Mouse (Mus musculus): ENCODE measurements at regions not wholly inside any gene's neighbourhood (a gene's known extent, or its start where the extent isn't known, plus 50 kb on each side); places are given as distances from the start of the nearest gene placed in this dataset.
A peak's percentile ranks its signal among the peaks of the same experiment; 100 is the strongest.

GRCm38 (mm10) chr2:75463091-75463490 is 196.0 kb upstream of the Hnrnpa3 start:
- Histone ChIP-seq H3K27ac (ENCODE audit: insufficient read depth, low read depth) (no peak overlapping the region), H3K27me3 (replicated peaks) (no peaks in the 10 kb centered on the region), H3K4me2 (ENCODE audit: insufficient read depth, low read depth, poor library complexity, severe bottlenecking) (peak overlapping the region; percentile 79), H3K36me3 (replicated peaks in 1 of 2; ENCODE audit: control insufficient read depth in 1 of 2, insufficient read depth in 1 of 2, low read length in 1 of 2) (no peaks in the 10 kb centered on the region), H3K79me2 (replicated peaks; ENCODE audit: control insufficient read depth, extremely low read depth, insufficient read depth, poor library complexity, severe bottlenecking) (no peaks in the 10 kb centered on the region), H3K4me3 (replicated peaks in 1 of 3; ENCODE audit: low read depth in 2 of 3, low read length in 2 of 3, poor library complexity in 1 of 3) (peak overlapping the region in 2 of 3 experiments; percentile 11 to 15), H3K9ac (ENCODE audit: insufficient read depth, low read depth) (no peak overlapping the region), H3K4me1 (ENCODE audit: control insufficient read depth in 1 of 2, insufficient read depth in 2 of 2) (peaks cover 4 to 32% of the 10 kb centered on the region in 2 experiments), H3K9me3 (replicated peaks; ENCODE audit: low read length) (no peaks in the 10 kb centered on the region)
- dilution Hi-C loops (cut with MboI; ENCODE audit: extremely low pct_ligation_motif_present, extremely low pct_unique_long_range_greater_than_20kb, low sequenced_read_pairs) (no loop called here), in situ Hi-C loops (cut with MboI; ENCODE audit: low pct_ligation_motif_present, low pct_unique_long_range_greater_than_20kb, low sequenced_read_pairs) (loop anchor here (25.0 kb wide), 1 partner anchor 124 kb away; no protein-coding TSS in a partner anchor)
- DNase-seq (ENCODE audit: extremely low read depth) = peak; percentile 59
- TF ChIP-seq TCF12 (IDR thresholded peaks at IDR 0.05; ENCODE audit: low read depth, low read length) (0 out of 2 replicates have a peak, but pooled peaks have one; percentile 14), MAZ (IDR thresholded peaks at IDR 0.05; ENCODE audit: low read depth, low read length) (no peak), EP300 (IDR thresholded peaks at IDR 0.05; ENCODE audit: low read length) (peak; percentile 33; the same call in 1 of the 2 replicates), ZC3H11A (IDR thresholded peaks at IDR 0.05; ENCODE audit: low read depth, low read length) (no peak), SMC3 (IDR thresholded peaks at IDR 0.05; ENCODE audit: low read depth, low read length) (no peak), BHLHE40 (IDR thresholded peaks at IDR 0.05; ENCODE audit: low read depth, low read length) (peak; percentile 68), MAX (IDR thresholded peaks at IDR 0.05; ENCODE audit: low read length) (peak; percentile 77), MYC (IDR thresholded peaks at IDR 0.05; ENCODE audit: low read depth, low read length) (peak; percentile 85), ELF1 (IDR thresholded peaks at IDR 0.05; ENCODE audit: low read depth, low read length) (no peak), RCOR1 (conservative IDR thresholded peaks at IDR 0.05; ENCODE audit: low read depth, low read length) (no peak), RAD21 (IDR thresholded peaks at IDR 0.05; ENCODE audit: low read depth, low read length) (no peak), MXI1 (IDR thresholded peaks at IDR 0.05; ENCODE audit: low read depth, low read length) (0 out of 2 replicates have a peak, but pooled peaks have one; percentile 17), IRF4 (IDR thresholded peaks at IDR 0.05; ENCODE audit: low read depth, low read length) (peak; percentile 16; the same call in 1 of the 2 replicates), USF2 (conservative IDR thresholded peaks at IDR 0.05; ENCODE audit: low read depth, low read length) (no peak)

- Histone ChIP-seq H3K9ac (ENCODE audit: insufficient read depth, low read depth) (0 out of 2 replicates have a peak overlapping the region, but pooled peaks have one; percentile 1), H3K36me3 (replicated peaks in 1 of 2; ENCODE audit: control insufficient read depth in 1 of 2, insufficient read depth in 1 of 2, low read length in 1 of 2) (no peaks in the 10 kb centered on the region), H3K27me3 (replicated peaks) (no peaks in the 10 kb centered on the region)
- peak; percentile 27; the same call in 1 of the 2 replicates for TF ChIP-seq IRF4 (IDR thresholded peaks at IDR 0.05; ENCODE audit: low read depth, low read length)
- no peak for TF ChIP-seq NRF1 (IDR thresholded peaks at IDR 0.05; ENCODE audit: low read depth, low read length)
- no peak for TF ChIP-seq E2F4 (IDR thresholded peaks at IDR 0.05; ENCODE audit: insufficient replicate concordance, low read depth, low read length)
- no peak for TF ChIP-seq ZKSCAN1 (IDR thresholded peaks at IDR 0.05; ENCODE audit: borderline replicate concordance, low read depth, low read length)
- no peak for TF ChIP-seq RCOR1 (conservative IDR thresholded peaks at IDR 0.05; ENCODE audit: low read depth, low read length)
- TF ChIP-seq JUND (conservative IDR thresholded peaks at IDR 0.05; ENCODE audit: low read depth, low read length) = no peak
- TF ChIP-seq CHD2 (IDR thresholded peaks at IDR 0.05; ENCODE audit: low read length) = no peak
- peak; percentile 50 for TF ChIP-seq EP300 (IDR thresholded peaks at IDR 0.05; ENCODE audit: low read length)
- no peak for TF ChIP-seq NELFE (IDR thresholded peaks at IDR 0.05; ENCODE audit: low read depth, low read length)
- TF ChIP-seq TBP (conservative IDR thresholded peaks at IDR 0.05; ENCODE audit: low read depth, low read length) = 0 out of 2 replicates have a peak, but pooled peaks have one; percentile 11
- no peak for TF ChIP-seq MXI1 (IDR thresholded peaks at IDR 0.05; ENCODE audit: low read depth, low read length)
- no peak for TF ChIP-seq ZC3H11A (IDR thresholded peaks at IDR 0.05; ENCODE audit: low read depth, low read length)
- TF ChIP-seq ZMIZ1 (IDR thresholded peaks at IDR 0.05; ENCODE audit: low read depth, low read length) = no peak
- no peak for TF ChIP-seq HCFC1 (IDR thresholded peaks at IDR 0.05; ENCODE audit: low read depth, low read length)
- no peak for TF ChIP-seq POLR2AphosphoS2 (IDR thresholded peaks at IDR 0.05; ENCODE audit: low read depth, low read length)
- TF ChIP-seq CHD1 (IDR thresholded peaks at IDR 0.05; ENCODE audit: low read depth, low read length) = no peak
- TF ChIP-seq MAZ (IDR thresholded peaks at IDR 0.05; ENCODE audit: low read depth, low read length) = no peak
- no peak for TF ChIP-seq POLR2A (IDR thresholded peaks at IDR 0.05; ENCODE audit: low read depth, low read length)
- TF ChIP-seq MYC (IDR thresholded peaks at IDR 0.05; ENCODE audit: low read depth, low read length) = no peak
- no peak for TF ChIP-seq MEF2A (IDR thresholded peaks at IDR 0.05; ENCODE audit: borderline replicate concordance, low read depth, low read length)
- no peak for TF ChIP-seq RAD21 (IDR thresholded peaks at IDR 0.05; ENCODE audit: low read depth, low read length)
- TF ChIP-seq PAX5 (IDR thresholded peaks at IDR 0.05; ENCODE audit: low read length) = no peak
- no peak for TF ChIP-seq CTCF (conservative IDR thresholded peaks at IDR 0.05 in 1 of 2, IDR thresholded peaks at IDR 0.05 in 1 of 2; ENCODE audit: low read depth in 2 of 2, low read length in 2 of 2)
- TF ChIP-seq UBTF (IDR thresholded peaks at IDR 0.05; ENCODE audit: low read depth, low read length) = no peak
- TF ChIP-seq KAT2A (IDR thresholded peaks at IDR 0.05; ENCODE audit: insufficient replicate concordance, low read length) = no peak
- 0 out of 2 replicates have a peak, but pooled peaks have one; percentile 6 for TF ChIP-seq JUN (IDR thresholded peaks at IDR 0.05; ENCODE audit: insufficient read depth, low read depth, low read length)
Observed at GRCm38 (mm10) chr2:75464429-75464828, 194.6 kb upstream of the Hnrnpa3 start.

More at GRCm38 (mm10) chr2:75464429-75464828, 194.6 kb upstream of the Hnrnpa3 start:
- peak overlapping the region; percentile 56 for H3K4me2 ChIP-seq (ENCODE audit: insufficient read depth, low read depth, poor library complexity, severe bottlenecking)
- peaks cover 4 to 45% of the 10 kb centered on the region in 2 experiments for H3K4me1 ChIP-seq (ENCODE audit: control insufficient read depth in 1 of 2, insufficient read depth in 2 of 2)
- H3K79me2 ChIP-seq (replicated peaks; ENCODE audit: control insufficient read depth, extremely low read depth, insufficient read depth, poor library complexity, severe bottlenecking) = no peaks in the 10 kb centered on the region
- dilution Hi-C loops (cut with MboI; ENCODE audit: extremely low pct_ligation_motif_present, extremely low pct_unique_long_range_greater_than_20kb, low sequenced_read_pairs) = no loop called here
- H3K9me3 ChIP-seq (replicated peaks; ENCODE audit: low read length) = no peaks in the 10 kb centered on the region
- peak; percentile 60 for DNase-seq (ENCODE audit: extremely low read depth)
- in situ Hi-C loops (cut with MboI; ENCODE audit: low pct_ligation_motif_present, low pct_unique_long_range_greater_than_20kb, low sequenced_read_pairs) = loop anchor here (25.0 kb wide), 1 partner anchor 123 kb away; no protein-coding TSS in a partner anchor
- H3K4me3 ChIP-seq (replicated peaks in 1 of 3; ENCODE audit: low read depth in 2 of 3, low read length in 2 of 3, poor library complexity in 1 of 3) = no peak overlapping the region
- no peak overlapping the region for H3K27ac ChIP-seq (ENCODE audit: insufficient read depth, low read depth)
